Mouse (Mus musculus) ES-Bruce4 (cell line): ENCODE data around the gene Tbx5. TPM values are rescaled to one million over a fixed set of nuclear protein-coding genes. Genes with fewer than 3 reads are reported as not detected.

Experiments
- H3K27ac ChIP-seq: 2 replicates; pipeline ENCODE4 v1.5.1; 2012; ENCODE audit warnings: low read length, inconsistent platforms; ENCODE audit not compliant: insufficient read depth
- H3K27me3 ChIP-seq: 2 replicates; pipeline ENCODE4 v1.6.1; 2012; ENCODE audit warnings: mild to moderate bottlenecking, low read length, inconsistent platforms; ENCODE audit not compliant: control insufficient read depth, poor library complexity, insufficient read depth, severe bottlenecking
- H3K36me3 ChIP-seq: 2 replicates; pipeline ENCODE4 v1.6.1; 2012; ENCODE audit warnings: inconsistent platforms, mild to moderate bottlenecking, low read length, moderate library complexity; ENCODE audit not compliant: control insufficient read depth, poor library complexity, insufficient read depth, severe bottlenecking
- H3K4me1 ChIP-seq: one replicate; pipeline ENCODE4 v1.8.1; 2011; ENCODE audit warnings: low read length; ENCODE audit not compliant: control insufficient read depth, insufficient read depth
- H3K4me3 ChIP-seq: 2 replicates; pipeline ENCODE4 v1.5.1; 2011; ENCODE audit warnings: low read depth, mild to moderate bottlenecking, low read length
- H3K9ac ChIP-seq: 2 replicates; pipeline ENCODE4 v1.6.1; 2012; ENCODE audit warnings: low read depth, mild to moderate bottlenecking, inconsistent platforms; ENCODE audit not compliant: poor library complexity, severe bottlenecking
- H3K9me3 ChIP-seq: replicated peaks from 2 replicates; pipeline ENCODE4 v1.6.1; 2012; ENCODE audit warnings: mild to moderate bottlenecking, low read length, inconsistent platforms; ENCODE audit not compliant: control insufficient read depth, poor library complexity, insufficient read depth, severe bottlenecking
- CTCF ChIP-seq: IDR thresholded peaks from one replicate; pipeline ENCODE4 v1.8.1; 2011; ENCODE audit warnings: low read depth, low read length
- EP300 ChIP-seq: IDR thresholded peaks from 2 replicates; pipeline ENCODE4 v1.6.1; 2011; ENCODE audit warnings: low read depth, low read length; ENCODE audit not compliant: insufficient read depth
- POLR2A ChIP-seq: IDR thresholded peaks from one replicate; pipeline ENCODE4 v1.8.1; 2011; ENCODE audit warnings: low read length; ENCODE audit not compliant: insufficient read depth
- polyA plus RNA-seq: library from polyadenylated mRNA; stranded (reverse); fragments of >200 nt; gene quantifications from 2 replicates; pipeline ENCODE4 v1.2.4, GENCODE M21; 2011; ENCODE audit warnings: low read depth; ENCODE audit not compliant: missing spikeins, insufficient read depth, insufficient read length

The Tbx5 gene
- polyA plus RNA-seq, 1 experiment, result not detected

- Histone ChIP-seq H3K27me3 (peaks cover 6% of the 10 kb centered on the region; the same call in 1 of the 2 replicates), H3K4me3 (no peak overlapping the region), H3K9ac (no peak overlapping the region), H3K4me1 (no peaks in the 10 kb centered on the region), H3K9me3 (no peaks in the 10 kb centered on the region), H3K36me3 (no peaks in the 10 kb centered on the region), H3K27ac (no peak overlapping the region)
- TF ChIP-seq EP300, result no peak
- no peak for TF ChIP-seq POLR2A
- TF ChIP-seq CTCF, result no peak
These were observed 35.9 kb upstream of the Tbx5 start for GRCm38 (mm10) chr5:119796443-119797160.

- Histone ChIP-seq H3K27ac (no peak overlapping the region), H3K4me3 (no peak overlapping the region), H3K9me3 (no peaks in the 10 kb centered on the region), H3K9ac (no peak overlapping the region), H3K4me1 (no peaks in the 10 kb centered on the region), H3K36me3 (no peaks in the 10 kb centered on the region), H3K27me3 (peaks cover 6% of the 10 kb centered on the region; the same call in 1 of the 2 replicates)
- TF ChIP-seq POLR2A (no peak), EP300 (no peak), CTCF (no peak)
These were observed 34.8 kb upstream of the Tbx5 start for GRCm38 (mm10) chr5:119797580-119798150.

- Histone ChIP-seq H3K36me3 (no peaks in the 10 kb centered on the region), H3K4me3 (no peak overlapping the region), H3K9ac (no peak overlapping the region), H3K4me1 (no peaks in the 10 kb centered on the region), H3K9me3 (no peaks in the 10 kb centered on the region), H3K27me3 (peaks cover 9% of the 10 kb centered on the region), H3K27ac (no peak overlapping the region)
- no peak for TF ChIP-seq CTCF
- no peak for TF ChIP-seq POLR2A
- TF ChIP-seq EP300, result no peak
These were observed 34.2 kb upstream of the Tbx5 start for GRCm38 (mm10) chr5:119798261-119798660.

- no peak overlapping the region for H3K27ac ChIP-seq
- no peaks in the 10 kb centered on the region for H3K36me3 ChIP-seq
- peaks cover 15% of the 10 kb centered on the region for H3K27me3 ChIP-seq
- H3K4me3 ChIP-seq, result no peak overlapping the region
- H3K4me1 ChIP-seq, result no peaks in the 10 kb centered on the region
- no peaks in the 10 kb centered on the region for H3K9me3 ChIP-seq
- no peak overlapping the region for H3K9ac ChIP-seq
- TF ChIP-seq CTCF (no peak), EP300 (no peak), POLR2A (no peak)
These were observed 33.6 kb upstream of the Tbx5 start for GRCm38 (mm10) chr5:119798713-119799418.

- peaks cover 18% of the 10 kb centered on the region for H3K27me3 ChIP-seq
- H3K9ac ChIP-seq, result no peak overlapping the region
- no peaks in the 10 kb centered on the region for H3K4me1 ChIP-seq
- no peaks in the 10 kb centered on the region for H3K36me3 ChIP-seq
- no peak overlapping the region for H3K4me3 ChIP-seq
- H3K9me3 ChIP-seq, result no peaks in the 10 kb centered on the region
- TF ChIP-seq POLR2A (no peak), EP300 (no peak), CTCF (no peak)
- H3K27ac ChIP-seq, result no peak overlapping the region
These were observed 32.8 kb upstream of the Tbx5 start for GRCm38 (mm10) chr5:119799419-119800242.
